Mouse (Mus musculus) stomach, postnatal 0 days (tissue): ENCODE measurements at regions not wholly inside any gene's neighbourhood (a gene's known extent, or its start where the extent isn't known, plus 50 kb on each side); places are given as distances from the start of the nearest gene placed in this dataset.

Experiments used
- CTCF ChIP-seq: IDR thresholded peaks from 2 replicates; pipeline ENCODE4 v1.5.1; 2016; ENCODE audit warnings: antibody characterized with exemption, low read depth, mild to moderate bottlenecking, moderate library complexity
- EP300 ChIP-seq: optimal IDR thresholded peaks from 2 replicates; pipeline ENCODE3; 2016; ENCODE audit warnings: antibody characterized with exemption

DNA sequence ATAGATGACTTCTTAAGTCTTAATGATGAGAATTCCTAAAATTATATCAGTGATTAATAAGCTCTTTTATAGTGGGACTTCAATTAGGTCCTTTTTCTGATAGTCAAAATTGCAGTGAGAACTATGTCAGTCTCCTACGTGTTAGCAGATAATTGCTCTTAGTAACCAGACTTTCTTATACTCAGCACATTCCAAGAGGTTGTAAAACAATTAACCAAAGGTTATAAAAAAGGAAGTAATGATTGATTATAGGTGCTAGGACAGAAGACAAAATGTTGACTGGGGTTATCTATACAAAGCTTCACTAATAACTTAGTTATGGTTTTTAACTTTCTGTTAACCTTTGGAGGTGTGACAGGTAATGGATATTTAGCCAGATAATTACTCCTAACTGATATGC is 766.0 kb downstream of the Cdh10 start:
- TF ChIP-seq CTCF (no peak), EP300 (no peak)
